Mouse (Mus musculus): Measurements from ENCODE around the gene Zswim3. TPM values are rescaled to one million over a fixed set of nuclear protein-coding genes. Genes with fewer than 3 reads are reported as not detected.
"Not testable (repeated sequence)": the region's sequence is repeated elsewhere in the genome, so short reads cannot be mapped to it uniquely, and the experiment has no call there.

Gene Zswim3
- polyA plus RNA-seq, 1 experiment = not detected

DNA sequence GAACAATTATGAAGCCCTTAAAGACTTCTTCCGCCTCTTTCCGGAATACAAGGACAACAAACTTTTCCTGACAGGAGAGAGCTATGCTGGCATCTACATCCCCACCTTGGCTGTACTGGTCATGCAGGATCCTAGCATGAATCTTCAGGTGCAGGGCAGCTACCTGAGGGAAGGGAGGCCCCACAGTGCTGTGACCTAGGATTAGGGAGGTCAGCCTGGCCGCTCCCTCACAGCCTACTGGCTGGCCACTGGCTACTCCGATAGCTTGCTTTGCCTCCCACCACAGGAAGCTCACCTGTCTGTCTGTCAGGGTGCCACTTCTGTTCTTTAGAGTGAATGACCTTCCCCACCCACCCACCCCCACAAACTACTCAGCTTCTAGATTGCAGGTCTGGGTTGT lies 30.3 kb downstream of the Zswim3 start:
- Histone ChIP-seq H3K4me1 (ENCODE audit: control insufficient read depth, insufficient read depth, low read length) (peaks cover 22% of the 10 kb centered on the region), H3K4me3 (ENCODE audit: insufficient read depth, low read depth, low read length) (no peak overlapping the region), H3K27ac (ENCODE audit: insufficient read depth, low read depth, low read length) (no peak overlapping the region)
- no peak for TF ChIP-seq CTCF (IDR thresholded peaks at IDR 0.05; ENCODE audit: insufficient read depth, low read depth, low read length)
- no peak for TF ChIP-seq POLR2A (IDR thresholded peaks at IDR 0.05; ENCODE audit: insufficient read depth, low read depth, low read length)
- WGBS = 89% methylated on average over 4 of the region's 4 CpGs

DNA sequence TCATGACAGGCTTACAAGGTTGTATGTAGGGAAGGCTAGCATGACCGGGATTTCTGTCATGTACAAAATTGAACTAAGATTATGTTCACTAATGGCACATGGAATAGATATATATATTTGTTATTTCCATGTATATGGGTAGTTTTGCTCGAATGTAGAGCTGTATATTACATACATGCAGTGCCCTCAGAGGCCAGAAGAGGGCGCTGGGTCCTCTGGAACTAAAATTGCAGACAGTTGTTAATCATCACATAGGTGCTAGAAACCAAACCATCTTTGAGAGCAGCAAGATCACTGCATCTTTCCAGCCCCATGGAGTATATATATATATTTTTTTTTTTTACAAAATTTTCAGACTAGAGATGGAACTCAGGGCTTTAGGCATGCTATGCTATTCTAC lies 40.9 kb downstream of the Zswim3 start:
- TF ChIP-seq CTCF (IDR thresholded peaks at IDR 0.05; ENCODE audit: insufficient read depth, low read depth, low read length) = no peak
- no peak for TF ChIP-seq POLR2A (IDR thresholded peaks at IDR 0.05; ENCODE audit: insufficient read depth, low read depth, low read length)

DNA sequence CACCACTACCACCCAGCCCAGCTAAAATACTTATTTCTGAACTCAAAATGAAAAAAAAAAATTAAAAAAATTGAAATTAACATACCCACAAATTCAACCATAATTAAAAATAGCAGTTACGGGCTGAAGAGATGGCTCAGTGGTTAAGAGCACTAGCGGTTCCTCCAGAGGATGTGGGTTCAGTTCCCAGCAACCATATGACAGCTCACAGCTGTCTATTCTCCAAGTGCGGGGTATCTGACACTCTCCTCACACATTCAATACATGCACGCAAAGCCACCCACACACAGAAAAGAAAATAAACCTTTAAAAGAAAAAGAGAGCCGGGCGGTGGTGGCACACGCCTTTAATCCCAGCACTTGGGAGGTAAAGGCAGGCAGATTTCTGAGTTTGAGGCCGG lies 45.2 kb downstream of the Zswim3 start:
- Histone ChIP-seq H3K27ac (ENCODE audit: insufficient read depth, low read depth, low read length) (no peak overlapping the region), H3K4me3 (ENCODE audit: insufficient read depth, low read depth, low read length) (no peak overlapping the region), H3K4me1 (ENCODE audit: control insufficient read depth, insufficient read depth, low read length) (no peaks in the 10 kb centered on the region)
- WGBS = 78% methylated on average over 8 of the region's 8 CpGs
- TF ChIP-seq CTCF (IDR thresholded peaks at IDR 0.05; ENCODE audit: insufficient read depth, low read depth, low read length) = no peak
- TF ChIP-seq POLR2A (IDR thresholded peaks at IDR 0.05; ENCODE audit: insufficient read depth, low read depth, low read length) = no peak

More for the DNA sequence above, 40.9 kb downstream of the Zswim3 start:
- Histone ChIP-seq H3K4me3 (ENCODE audit: insufficient read depth, low read depth, low read length) (no peak overlapping the region), H3K4me1 (ENCODE audit: control insufficient read depth, insufficient read depth, low read length) (no peaks in the 10 kb centered on the region), H3K27ac (ENCODE audit: insufficient read depth, low read depth, low read length) (no peak overlapping the region)
- WGBS = 49% methylated on average over 3 of the region's 3 CpGs

DNA sequence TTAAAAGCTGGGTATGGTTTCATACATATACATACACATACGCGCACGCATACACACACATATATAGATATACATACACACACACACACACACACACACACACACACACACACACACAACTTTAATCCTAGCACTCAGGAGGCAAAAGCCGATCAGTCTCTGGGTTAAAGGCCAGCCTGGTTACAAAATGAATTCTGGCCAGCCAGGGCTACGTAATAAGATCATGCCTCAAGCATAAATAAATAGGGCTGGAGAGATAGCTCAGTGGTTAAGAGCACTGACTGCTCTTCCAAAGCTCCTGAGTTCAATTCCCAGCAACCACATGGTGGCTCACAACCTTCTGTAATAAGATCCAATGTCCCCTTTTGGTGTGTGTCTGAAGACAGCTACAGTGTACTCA lies 50.7 kb downstream of the Zswim3 start:
- peaks cover 21% of the 10 kb centered on the region for H3K4me1 ChIP-seq (ENCODE audit: control insufficient read depth, insufficient read depth, low read length)
- not testable (repeated sequence) for H3K27ac ChIP-seq (ENCODE audit: insufficient read depth, low read depth, low read length); H3K4me3 ChIP-seq (ENCODE audit: insufficient read depth, low read depth, low read length)
- WGBS = 87% methylated on average over 5 of the region's 5 CpGs

DNA sequence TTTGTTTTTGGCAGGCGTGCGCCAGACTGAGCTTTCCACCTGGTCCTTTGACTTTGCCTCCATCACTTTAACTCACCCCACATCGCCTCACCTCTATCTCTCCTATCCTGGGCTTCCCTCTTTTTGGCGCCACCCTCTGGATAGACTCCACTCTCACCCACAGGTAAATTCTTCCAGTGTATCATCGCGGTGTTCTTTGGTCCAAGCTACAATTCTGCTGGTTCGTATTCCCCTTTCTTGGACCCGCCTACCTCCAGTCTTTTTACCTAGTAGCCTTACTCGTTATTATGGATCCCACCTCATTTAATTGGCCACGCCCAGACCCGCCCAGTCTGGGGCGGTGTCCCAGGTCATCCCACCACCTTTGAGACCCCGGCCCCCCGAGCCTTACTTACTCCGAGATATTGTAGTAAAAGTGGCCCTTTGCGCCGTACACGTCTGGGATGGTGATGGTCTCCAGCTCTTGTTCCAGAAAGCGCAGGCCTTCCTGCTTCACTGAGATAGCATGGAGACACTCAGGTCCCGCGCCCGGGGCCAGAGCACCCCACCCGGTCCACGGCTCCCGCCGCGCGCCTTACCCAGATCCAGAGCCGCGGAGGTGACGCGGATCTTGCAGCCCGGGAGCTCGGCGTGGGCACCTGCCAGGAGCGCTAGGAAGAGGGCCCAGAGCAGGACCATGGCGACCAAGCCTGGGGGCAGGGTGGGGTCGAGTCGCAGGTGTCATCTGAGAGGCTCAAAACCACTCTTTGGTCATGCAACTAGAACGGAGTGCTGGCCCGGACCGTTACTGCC lies 51.6 kb downstream of the Zswim3 start:
- Histone ChIP-seq H3K27ac (ENCODE audit: insufficient read depth, low read depth, low read length) (no peak overlapping the region), H3K4me3 (ENCODE audit: insufficient read depth, low read depth, low read length) (peak overlapping the region; percentile 52), H3K4me1 (ENCODE audit: control insufficient read depth, insufficient read depth, low read length) (peaks cover 21% of the 10 kb centered on the region)
- 3% methylated on average over 42 of the region's 42 CpGs for WGBS
- no peak for TF ChIP-seq POLR2A (IDR thresholded peaks at IDR 0.05; ENCODE audit: insufficient read depth, low read depth, low read length)
- no peak for TF ChIP-seq CTCF (IDR thresholded peaks at IDR 0.05; ENCODE audit: insufficient read depth, low read depth, low read length)

DNA sequence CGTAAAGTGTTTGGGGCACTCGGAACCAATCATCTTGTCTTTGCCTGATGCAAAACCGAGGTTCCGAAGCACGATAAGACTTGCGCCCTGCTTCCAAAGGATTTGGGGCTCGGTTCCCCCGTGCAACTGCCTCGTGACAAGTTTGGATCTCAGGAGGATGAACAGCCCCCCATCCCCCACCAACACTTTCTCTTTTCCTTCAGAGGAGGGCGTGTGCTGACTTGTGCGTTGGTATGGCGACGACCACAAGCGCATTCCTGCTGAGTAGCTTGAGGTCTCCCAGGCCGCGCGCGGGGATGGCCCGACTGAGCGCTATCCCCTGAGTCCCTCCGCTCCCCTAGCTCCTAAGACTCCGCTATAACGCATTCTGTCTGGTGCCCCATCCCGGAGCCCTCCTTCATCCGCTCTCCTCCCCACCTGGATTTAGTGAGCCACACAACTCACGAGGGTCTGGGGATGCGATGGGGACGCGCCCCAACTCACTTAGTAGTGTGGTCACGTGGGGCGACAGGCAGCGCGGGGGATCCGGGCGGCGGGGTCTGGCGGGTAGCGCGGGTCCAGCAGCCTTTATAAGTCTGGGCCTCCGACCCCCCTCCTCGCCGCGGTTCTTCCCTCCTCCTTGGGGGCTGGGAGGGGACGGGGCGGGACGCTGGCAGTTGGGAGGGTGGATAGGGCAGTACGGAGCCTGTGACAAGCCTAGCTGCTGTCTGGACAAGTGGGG lies 52.4 kb downstream of the Zswim3 start, which contains the start of gene Pltp:
TSS of gene Pltp (minus strand) at position 611 of the 721 bp plus-strand sequence.
- H3K27ac ChIP-seq (ENCODE audit: insufficient read depth, low read depth, low read length) = no peak within 1 kb of the TSS
- H3K4me3 ChIP-seq (ENCODE audit: insufficient read depth, low read depth, low read length) = peak within 1 kb of the TSS; percentile 52
- TF ChIP-seq CTCF (IDR thresholded peaks at IDR 0.05; ENCODE audit: insufficient read depth, low read depth, low read length) (no peak), POLR2A (IDR thresholded peaks at IDR 0.05; ENCODE audit: insufficient read depth, low read depth, low read length) (no peak)
- under 1% methylated on average over 47 of the region's 47 CpGs for WGBS
- H3K4me1 ChIP-seq (ENCODE audit: control insufficient read depth, insufficient read depth, low read length) = peaks cover 23% of the 10 kb centered on the region

DNA sequence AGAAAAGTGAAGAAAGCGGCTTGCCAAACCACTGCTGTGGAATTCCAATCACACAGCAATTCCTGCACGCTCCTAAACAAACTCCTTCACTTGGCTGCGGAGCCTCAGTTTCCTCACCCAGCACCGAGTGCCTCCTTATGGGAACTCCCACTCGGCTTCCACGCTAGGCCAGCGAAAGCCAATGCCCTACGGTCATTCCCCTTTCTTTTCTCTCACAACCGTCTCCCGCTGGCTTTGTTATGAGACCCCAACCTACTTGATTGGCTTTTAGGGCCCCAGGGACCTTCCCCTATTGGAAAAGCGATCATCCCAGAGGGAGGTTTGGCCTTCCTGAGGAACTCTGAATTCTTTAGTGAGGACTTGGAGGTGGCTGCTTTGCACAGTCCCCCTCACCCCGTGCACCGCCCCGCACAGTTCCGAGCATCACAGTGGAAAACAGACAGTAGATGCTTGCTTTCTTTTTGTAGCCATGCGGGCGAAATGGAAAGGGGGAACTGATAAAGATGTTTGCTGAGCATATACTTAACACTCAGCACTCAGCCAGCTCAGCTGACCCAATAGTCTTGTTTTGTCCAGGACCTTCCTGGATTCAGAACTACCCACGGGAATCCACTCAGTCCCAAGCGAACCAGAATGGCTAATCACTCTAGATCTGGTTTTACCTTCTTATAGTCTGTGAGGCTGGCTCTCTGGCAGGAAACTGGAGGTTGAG lies 53.1 kb downstream of the Zswim3 start:
- Histone ChIP-seq H3K27ac (ENCODE audit: insufficient read depth, low read depth, low read length) (no peak overlapping the region), H3K4me3 (ENCODE audit: insufficient read depth, low read depth, low read length) (peak overlapping the region; percentile 52), H3K4me1 (ENCODE audit: control insufficient read depth, insufficient read depth, low read length) (peaks cover 25% of the 10 kb centered on the region)
- WGBS = 17% methylated on average over 19 of the region's 19 CpGs
- TF ChIP-seq POLR2A (IDR thresholded peaks at IDR 0.05; ENCODE audit: insufficient read depth, low read depth, low read length) (no peak), CTCF (IDR thresholded peaks at IDR 0.05; ENCODE audit: insufficient read depth, low read depth, low read length) (no peak)

DNA sequence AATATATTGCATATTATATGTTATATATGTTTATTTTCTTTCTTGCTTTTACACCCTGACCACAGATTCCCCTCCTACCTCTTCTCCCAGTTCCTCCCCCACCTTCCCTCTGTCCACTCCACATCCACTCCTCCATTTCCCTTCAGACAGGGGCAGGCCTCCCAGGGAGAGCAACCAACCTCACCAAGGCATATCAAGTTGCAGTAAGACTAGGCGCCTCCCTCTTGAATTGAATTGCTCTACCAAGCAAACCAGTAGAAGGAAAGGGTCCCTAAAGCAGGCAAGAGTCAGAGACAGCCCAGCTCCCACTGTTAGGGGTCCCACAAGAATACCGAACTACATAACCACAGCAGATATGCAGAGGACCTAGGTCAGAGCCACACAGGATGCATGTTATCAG lies 54.3 kb downstream of the Zswim3 start:
- no peak overlapping the region for H3K4me3 ChIP-seq (ENCODE audit: insufficient read depth, low read depth, low read length)
- H3K4me1 ChIP-seq (ENCODE audit: control insufficient read depth, insufficient read depth, low read length) = peaks cover 25% of the 10 kb centered on the region
- WGBS = 81% methylated on average over 2 of the region's 2 CpGs
- TF ChIP-seq POLR2A (IDR thresholded peaks at IDR 0.05; ENCODE audit: insufficient read depth, low read depth, low read length) = no peak
- TF ChIP-seq CTCF (IDR thresholded peaks at IDR 0.05; ENCODE audit: insufficient read depth, low read depth, low read length) = no peak
- H3K27ac ChIP-seq (ENCODE audit: insufficient read depth, low read depth, low read length) = no peak overlapping the region
